Mouse (Mus musculus): Measurements from ENCODE around the gene Fcrl5. TPM values are rescaled to one million over a fixed set of nuclear protein-coding genes. Genes with fewer than 3 reads are reported as not detected.

The Fcrl5 gene
- total and polyA plus RNA-seq, 3 experiments, result 3.8 to 19.2 (median 16.9) TPM

- peaks cover 41 to 92% of the 10 kb centered on the region in 2 experiments for H3K4me1 ChIP-seq (ENCODE audit: control insufficient read depth in 1 of 2, insufficient read depth in 2 of 2)
- no peak overlapping the region for H3K9ac ChIP-seq (ENCODE audit: insufficient read depth, low read depth)
- peak overlapping the region in 2 of 3 experiments; percentile 48 to 59 for H3K4me3 ChIP-seq (replicated peaks in 1 of 3; ENCODE audit: low read depth in 2 of 3, low read length in 2 of 3, poor library complexity in 1 of 3)
- DNase-seq (ENCODE audit: extremely low read depth), result peak; percentile 85
- H3K27ac ChIP-seq (ENCODE audit: insufficient read depth, low read depth), result peak overlapping the region; percentile 19; the same call in 1 of the 2 replicates
- no peaks in the 10 kb centered on the region for H3K79me2 ChIP-seq (replicated peaks; ENCODE audit: control insufficient read depth, extremely low read depth, insufficient read depth, poor library complexity, severe bottlenecking)
- H3K9me3 ChIP-seq (replicated peaks; ENCODE audit: low read length), result no peaks in the 10 kb centered on the region
- peak overlapping the region; percentile 24; the same call in 1 of the 2 replicates for H3K4me2 ChIP-seq (ENCODE audit: insufficient read depth, low read depth, poor library complexity, severe bottlenecking)
- TF ChIP-seq ZKSCAN1 (IDR thresholded peaks at IDR 0.05; ENCODE audit: borderline replicate concordance, low read depth, low read length) (no peak), MEF2A (IDR thresholded peaks at IDR 0.05; ENCODE audit: borderline replicate concordance, low read depth, low read length) (0 out of 2 replicates have a peak, but pooled peaks have one; percentile 26), ELF1 (IDR thresholded peaks at IDR 0.05; ENCODE audit: low read depth, low read length) (peak; percentile 34; the same call in 1 of the 2 replicates), USF2 (conservative IDR thresholded peaks at IDR 0.05; ENCODE audit: low read depth, low read length) (no peak), ETS1 (conservative IDR thresholded peaks at IDR 0.05; ENCODE audit: low read depth, low read length) (peak; percentile 90), MAFK (IDR thresholded peaks at IDR 0.05; ENCODE audit: insufficient replicate concordance, low read length) (0 out of 2 replicates have a peak, but pooled peaks have one; percentile 41), JUN (IDR thresholded peaks at IDR 0.05; ENCODE audit: insufficient read depth, low read depth, low read length) (no peak), POLR2A (IDR thresholded peaks at IDR 0.05; ENCODE audit: low read depth, low read length) (0 out of 2 replicates have a peak, but pooled peaks have one; percentile 43), NELFE (IDR thresholded peaks at IDR 0.05; ENCODE audit: low read depth, low read length) (peak; percentile 54), MAX (IDR thresholded peaks at IDR 0.05; ENCODE audit: low read length) (0 out of 2 replicates have a peak, but pooled peaks have one; percentile 11), SIN3A (IDR thresholded peaks at IDR 0.05; ENCODE audit: low read length) (peak; percentile 63; the same call in 1 of the 2 replicates), POLR2AphosphoS2 (IDR thresholded peaks at IDR 0.05; ENCODE audit: low read depth, low read length) (no peak), NRF1 (IDR thresholded peaks at IDR 0.05; ENCODE audit: low read depth, low read length) (no peak), ZC3H11A (IDR thresholded peaks at IDR 0.05; ENCODE audit: low read depth, low read length) (no peak), CHD1 (IDR thresholded peaks at IDR 0.05; ENCODE audit: low read depth, low read length) (no peak), MAZ (IDR thresholded peaks at IDR 0.05; ENCODE audit: low read depth, low read length) (no peak), UBTF (IDR thresholded peaks at IDR 0.05; ENCODE audit: low read depth, low read length) (no peak), BHLHE40 (IDR thresholded peaks at IDR 0.05; ENCODE audit: low read depth, low read length) (peak; percentile 95), ZMIZ1 (IDR thresholded peaks at IDR 0.05; ENCODE audit: low read depth, low read length) (no peak), PAX5 (IDR thresholded peaks at IDR 0.05; ENCODE audit: low read length) (no peak), MXI1 (IDR thresholded peaks at IDR 0.05; ENCODE audit: low read depth, low read length) (peak; percentile 81), EP300 (IDR thresholded peaks at IDR 0.05; ENCODE audit: low read length) (peak; percentile 41; the same call in 1 of the 2 replicates), RCOR1 (conservative IDR thresholded peaks at IDR 0.05; ENCODE audit: low read depth, low read length) (no peak), TBP (conservative IDR thresholded peaks at IDR 0.05; ENCODE audit: low read depth, low read length) (0 out of 2 replicates have a peak, but pooled peaks have one; percentile 56), TCF12 (IDR thresholded peaks at IDR 0.05; ENCODE audit: low read depth, low read length) (peak; percentile 69), RAD21 (IDR thresholded peaks at IDR 0.05; ENCODE audit: low read depth, low read length) (no peak; the same call in 1 of the 2 replicates), IRF4 (IDR thresholded peaks at IDR 0.05; ENCODE audit: low read depth, low read length) (peak; percentile 49), KAT2A (IDR thresholded peaks at IDR 0.05; ENCODE audit: insufficient replicate concordance, low read length) (no peak), ZNF384 (IDR thresholded peaks at IDR 0.05; ENCODE audit: low read depth, low read length) (no peak)
- dilution Hi-C loops (cut with MboI; ENCODE audit: extremely low pct_ligation_motif_present, extremely low pct_unique_long_range_greater_than_20kb, low sequenced_read_pairs), result no loop called here
- in situ Hi-C loops (cut with MboI; ENCODE audit: low pct_ligation_motif_present, low pct_unique_long_range_greater_than_20kb, low sequenced_read_pairs), result no loop called here
- H3K27me3 ChIP-seq (replicated peaks), result no peaks in the 10 kb centered on the region
- peaks cover 0 to 2% of the 10 kb centered on the region in 2 experiments for H3K36me3 ChIP-seq (replicated peaks in 1 of 2; ENCODE audit: control insufficient read depth in 1 of 2, insufficient read depth in 1 of 2, low read length in 1 of 2)
Measured at GRCm38 (mm10) chr3:87511971-87512765, 76.6 kb downstream of the Fcrl5 start.

Data from CH12.LX (cell line).